Mouse (Mus musculus): Measurements from ENCODE around the gene Nrcam.

DNA sequence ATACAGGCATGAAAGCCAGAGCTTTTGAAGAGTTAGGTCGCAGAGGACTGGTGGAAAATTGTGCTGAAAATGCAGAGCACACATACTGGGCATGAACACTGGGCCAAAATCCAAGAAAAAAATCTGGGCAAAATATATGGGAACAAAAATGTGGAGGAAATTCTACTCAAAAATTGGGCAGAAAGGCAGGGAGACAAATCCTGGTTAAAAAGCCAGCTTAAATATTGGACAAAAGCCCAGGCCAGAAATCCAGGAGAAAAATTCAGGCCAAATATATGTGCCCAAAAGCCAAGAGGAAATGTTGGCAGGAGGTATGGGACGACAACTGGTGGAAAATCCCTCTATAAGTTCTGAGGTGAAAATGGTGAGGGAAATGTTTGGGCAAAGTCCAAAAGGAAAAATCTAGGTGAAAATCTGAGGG lies 288.3 kb downstream of the Nrcam start:
- TF ChIP-seq GATA1 (IDR thresholded peaks at IDR 0.05; ENCODE audit: low read length) (no peak), TAL1 (IDR thresholded peaks at IDR 0.05; ENCODE audit: low read length) (no peak)

Measured in erythroblast, embryonic 14.5 days (primary cell).